Mouse (Mus musculus): ENCODE measurements around the gene Taf12.

Gene Taf12

DNA sequence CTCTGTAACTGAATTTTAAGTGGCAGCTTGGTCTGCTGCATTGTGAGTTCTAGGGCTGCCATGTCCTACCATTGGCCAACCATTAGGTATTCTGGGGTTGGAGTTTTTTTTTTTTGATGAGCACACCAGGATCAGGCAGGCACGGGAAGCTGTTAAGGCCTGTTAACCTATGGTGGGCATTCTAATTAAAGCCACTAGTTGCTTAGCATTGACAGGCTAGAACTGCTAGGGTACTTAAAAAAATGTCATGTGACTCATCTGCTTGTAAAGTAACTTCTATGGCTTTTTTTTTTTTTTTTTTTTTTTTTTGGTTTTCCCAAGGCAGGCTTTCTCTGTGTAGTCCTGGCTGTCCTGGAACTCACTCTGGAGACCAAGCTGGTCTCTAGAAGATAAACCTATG lies 37.0 kb downstream of the Taf12 start:
- no peak for DNase-seq (ENCODE audit: extremely low spot score)

- peak; percentile 51 for DNase-seq (ENCODE audit: extremely low spot score)
These were observed 37.6 kb downstream of the Taf12 start for GRCm38 (mm10) chr4:132311801-132312200.

DNA sequence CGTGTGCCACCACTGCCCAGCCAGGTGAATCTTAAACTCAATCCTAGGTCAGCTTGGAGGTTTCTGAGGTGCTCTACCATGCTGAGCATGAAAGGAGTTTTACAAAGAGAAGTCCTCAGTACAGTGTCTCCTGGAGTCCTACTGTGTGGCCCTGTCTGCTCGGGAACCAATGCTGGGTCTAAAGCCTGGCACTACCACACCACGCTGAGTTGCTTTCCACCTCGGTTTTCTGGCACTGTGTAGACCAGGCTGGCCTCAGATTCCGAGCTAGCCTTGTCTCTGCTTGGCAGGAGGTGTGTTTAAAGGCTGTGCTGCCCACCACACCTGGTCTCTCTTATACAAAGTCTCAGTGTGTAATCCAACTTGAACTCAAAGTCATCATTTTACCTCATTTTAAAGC lies 38.5 kb downstream of the Taf12 start:
- no peak for DNase-seq (ENCODE audit: extremely low spot score)

- DNase-seq (ENCODE audit: extremely low spot score): no peak
These were observed 41.5 kb downstream of the Taf12 start for GRCm38 (mm10) chr4:132315711-132316110.

DNA sequence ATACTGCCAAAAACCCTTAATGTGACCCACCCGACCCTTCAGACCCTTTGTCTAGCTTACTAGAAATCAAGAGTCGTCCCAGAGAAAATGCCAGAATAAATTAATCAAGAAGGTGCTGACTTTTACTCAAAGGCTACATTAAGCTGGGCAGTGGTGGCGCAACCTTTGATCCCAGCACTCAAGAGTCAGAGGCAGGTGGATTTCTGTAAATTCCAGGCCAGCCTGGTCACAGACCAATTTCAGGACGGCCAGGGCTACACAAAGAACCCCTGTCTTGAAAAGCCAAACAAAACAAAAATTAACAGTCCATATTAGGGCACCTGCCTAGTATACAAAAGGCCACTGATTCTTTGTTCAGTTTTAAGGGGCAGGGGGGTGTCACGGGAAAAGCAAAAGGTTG lies 52.3 kb downstream of the Taf12 start:
- DNase-seq (ENCODE audit: extremely low spot score): no peak

DNA sequence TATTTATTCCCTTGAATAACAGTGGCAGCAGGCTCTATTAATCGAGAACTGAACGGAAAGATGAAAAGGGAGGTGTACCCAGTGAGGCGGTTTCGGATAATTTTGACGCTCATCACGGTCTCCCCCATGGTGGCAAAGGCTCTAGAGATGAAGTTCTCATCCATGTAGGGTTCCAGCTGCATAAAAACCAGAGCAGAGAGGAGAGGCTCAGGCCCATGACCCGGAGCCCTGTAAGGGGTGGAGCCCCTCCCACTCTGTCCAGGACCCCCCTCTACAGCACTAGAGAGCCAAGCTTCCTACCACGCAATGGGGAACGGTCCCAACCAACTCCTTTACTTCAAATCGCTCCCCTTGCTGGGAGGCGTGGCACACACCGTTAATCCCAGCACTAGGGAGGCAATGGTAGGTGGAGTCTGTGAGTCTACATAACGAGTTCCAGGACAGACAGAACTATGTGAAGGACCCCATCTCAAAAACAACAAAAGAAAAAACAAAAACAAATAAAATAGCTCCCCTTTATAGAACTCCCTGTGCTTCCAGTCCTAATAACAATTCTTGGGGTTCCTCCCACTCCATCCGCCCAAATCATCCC lies 54.3 kb downstream of the Taf12 start:
- DNase-seq (ENCODE audit: extremely low spot score): peak; percentile 23

- DNase-seq (ENCODE audit: extremely low spot score): peak; percentile 94
These were observed 55.1 kb downstream of the Taf12 start, which contains the start of gene Trnau1ap for GRCm38 (mm10) chr4:132329115-132329834. Trnau1ap (minus strand) TSS chr4:132329538.

- no peak for DNase-seq (ENCODE audit: extremely low spot score)
These were observed 55.7 kb downstream of the Taf12 start for GRCm38 (mm10) chr4:132329835-132330354.

DNA sequence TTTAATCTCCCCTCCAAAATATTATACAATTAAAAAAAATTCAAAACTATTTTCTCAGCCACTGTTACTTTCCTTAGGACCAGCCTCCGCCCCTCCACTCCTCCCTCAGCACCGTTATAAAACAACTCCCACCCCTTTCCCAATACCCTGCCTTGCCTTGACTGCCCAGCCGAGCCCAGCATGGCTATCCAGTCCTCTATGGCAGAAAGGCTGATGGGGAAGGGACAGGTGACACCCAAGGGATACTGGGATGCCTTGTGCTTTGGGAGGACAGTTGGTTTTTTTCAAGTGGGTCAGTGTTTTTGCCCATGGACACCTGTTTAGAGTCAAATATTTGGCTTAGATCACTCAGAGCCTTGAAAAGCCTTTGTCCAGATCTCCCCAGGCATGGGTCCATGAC lies 57.8 kb downstream of the Taf12 start:
- DNase-seq (ENCODE audit: extremely low spot score): no peak

DNA sequence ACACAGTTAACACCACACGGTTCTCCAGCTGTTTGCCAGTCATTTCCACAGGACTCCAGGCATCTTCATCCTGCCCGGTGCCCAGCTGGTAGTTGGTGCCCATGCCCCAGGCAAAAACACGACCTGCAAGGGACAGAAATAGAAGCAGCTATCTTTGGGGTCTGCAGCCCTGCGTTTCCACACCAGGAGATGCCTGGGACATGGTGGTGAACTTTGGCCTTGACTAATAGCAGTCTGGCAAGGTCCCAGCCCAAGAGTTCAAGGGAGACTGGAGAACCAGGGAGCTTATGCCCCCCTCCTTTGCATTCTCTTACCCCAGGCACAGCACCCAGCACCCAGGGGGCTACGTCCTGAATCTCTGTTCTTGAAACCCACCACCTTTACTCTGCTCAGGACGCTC lies 58.7 kb downstream of the Taf12 start:
- no peak for DNase-seq (ENCODE audit: extremely low spot score)

- DNase-seq (ENCODE audit: extremely low spot score): no peak
These were observed 64.8 kb downstream of the Taf12 start for GRCm38 (mm10) chr4:132338943-132339342.

GRCm38 (mm10) chr4:132341451-132341850 lies 67.3 kb downstream of the Taf12 start:
- no peak for DNase-seq (ENCODE audit: extremely low spot score)

GRCm38 (mm10) chr4:132344403-132345134 lies 70.4 kb downstream of the Taf12 start:
- DNase-seq (ENCODE audit: extremely low spot score): no peak

All from embryo, embryonic 9.5 days (tissue).